Mouse (Mus musculus): ENCODE results near the gene Snx20. TPM values are rescaled to one million over a fixed set of nuclear protein-coding genes. Genes with fewer than 3 reads are reported as not detected.

Gene Snx20
- polyA plus RNA-seq, 1 experiment from 2014 or later: 1.1 TPM

GRCm38 (mm10) chr8:88603446-88603989 is 32.4 kb downstream of the Snx20 start:
- Histone ChIP-seq H3K4me2 (ENCODE audit: low read depth) (peak overlapping the region; percentile 33), H3K27ac (ENCODE audit: low read depth, low read length) (no peak overlapping the region), H3K27me3 (ENCODE audit: control insufficient read depth, insufficient read depth, low read length) (no peaks in the 10 kb centered on the region), H3K9me3 (ENCODE audit: control insufficient read depth, low read length) (no peaks in the 10 kb centered on the region), H3K4me1 (ENCODE audit: control insufficient read depth, insufficient read depth, low read length) (peaks cover 14% of the 10 kb centered on the region; the same call in 1 of the 2 replicates), H3K4me3 (ENCODE audit: low read depth, low read length) (peak overlapping the region; percentile 17), H3K36me3 (ENCODE audit: control insufficient read depth, insufficient read depth, low read length) (no peaks in the 10 kb centered on the region), H3K9ac (ENCODE audit: low read length) (peak overlapping the region; percentile 3; the same call in 1 of the 2 replicates)
- WGBS: 2% methylated on average over 10 of the region's 10 CpGs
- ATAC-seq (ENCODE audit: insufficient read depth, low FRiP score, low TSS enrichment): peak; percentile 52
- no peak for DNase-seq (ENCODE audit: low spot score)

GRCm38 (mm10) chr8:88599491-88599890 is 36.4 kb downstream of the Snx20 start:
- H3K4me3 ChIP-seq (ENCODE audit: low read depth, low read length): no peak overlapping the region
- no peaks in the 10 kb centered on the region for H3K36me3 ChIP-seq (ENCODE audit: control insufficient read depth, insufficient read depth, low read length)
- peaks cover 3% of the 10 kb centered on the region; the same call in 1 of the 2 replicates for H3K4me1 ChIP-seq (ENCODE audit: control insufficient read depth, insufficient read depth, low read length)
- H3K9me3 ChIP-seq (ENCODE audit: control insufficient read depth, low read length): no peaks in the 10 kb centered on the region
- no peak overlapping the region for H3K4me2 ChIP-seq (ENCODE audit: low read depth)
- no peak overlapping the region for H3K9ac ChIP-seq (ENCODE audit: low read length)
- H3K27me3 ChIP-seq (ENCODE audit: control insufficient read depth, insufficient read depth, low read length): no peaks in the 10 kb centered on the region
- 90% methylated on average over 7 of the region's 7 CpGs for WGBS
- ATAC-seq (ENCODE audit: insufficient read depth, low FRiP score, low TSS enrichment): no peak
- no peak for DNase-seq (ENCODE audit: low spot score)
- no peak overlapping the region for H3K27ac ChIP-seq (ENCODE audit: low read depth, low read length)

- no peak for DNase-seq (ENCODE audit: low spot score)
- Histone ChIP-seq H3K27me3 (ENCODE audit: control insufficient read depth, insufficient read depth, low read length) (no peaks in the 10 kb centered on the region), H3K4me1 (ENCODE audit: control insufficient read depth, insufficient read depth, low read length) (no peaks in the 10 kb centered on the region), H3K27ac (ENCODE audit: low read depth, low read length) (no peak overlapping the region), H3K9ac (ENCODE audit: low read length) (no peak overlapping the region), H3K4me3 (ENCODE audit: low read depth, low read length) (no peak overlapping the region), H3K9me3 (ENCODE audit: control insufficient read depth, low read length) (no peaks in the 10 kb centered on the region), H3K36me3 (ENCODE audit: control insufficient read depth, insufficient read depth, low read length) (no peaks in the 10 kb centered on the region), H3K4me2 (ENCODE audit: low read depth) (no peak overlapping the region)
- WGBS: 77% methylated on average over 5 of the region's 5 CpGs
- ATAC-seq (ENCODE audit: insufficient read depth, low FRiP score, low TSS enrichment): no peak
Observed at GRCm38 (mm10) chr8:88598578-88598977, 37.4 kb downstream of the Snx20 start.

- no peak overlapping the region for H3K4me2 ChIP-seq (ENCODE audit: low read depth)
- H3K9me3 ChIP-seq (ENCODE audit: control insufficient read depth, low read length): no peaks in the 10 kb centered on the region
- no peaks in the 10 kb centered on the region for H3K27me3 ChIP-seq (ENCODE audit: control insufficient read depth, insufficient read depth, low read length)
- no peak overlapping the region for H3K4me3 ChIP-seq (ENCODE audit: low read depth, low read length)
- no peak overlapping the region for H3K27ac ChIP-seq (ENCODE audit: low read depth, low read length)
- WGBS: 81% methylated on average over 12 of the region's 12 CpGs
- H3K4me1 ChIP-seq (ENCODE audit: control insufficient read depth, insufficient read depth, low read length): no peaks in the 10 kb centered on the region
- DNase-seq (ENCODE audit: low spot score) (no peak), ATAC-seq (ENCODE audit: insufficient read depth, low FRiP score, low TSS enrichment) (no peak)
- 0 out of 2 replicates have a peak, but pooled peaks cover 2% of the 10 kb centered on the region for H3K36me3 ChIP-seq (ENCODE audit: control insufficient read depth, insufficient read depth, low read length)
- no peak overlapping the region for H3K9ac ChIP-seq (ENCODE audit: low read length)
Observed at GRCm38 (mm10) chr8:88596042-88596441, 39.9 kb downstream of the Snx20 start.

- no peak overlapping the region for H3K27ac ChIP-seq (ENCODE audit: low read depth, low read length)
- no peaks in the 10 kb centered on the region for H3K9me3 ChIP-seq (ENCODE audit: control insufficient read depth, low read length)
- no peak overlapping the region for H3K9ac ChIP-seq (ENCODE audit: low read length)
- no peak overlapping the region for H3K4me3 ChIP-seq (ENCODE audit: low read depth, low read length)
- WGBS: 80% methylated on average over 1 of the region's 1 CpGs
- no peaks in the 10 kb centered on the region for H3K27me3 ChIP-seq (ENCODE audit: control insufficient read depth, insufficient read depth, low read length)
- H3K4me1 ChIP-seq (ENCODE audit: control insufficient read depth, insufficient read depth, low read length): no peaks in the 10 kb centered on the region
- DNase-seq (ENCODE audit: low spot score) (no peak), ATAC-seq (ENCODE audit: insufficient read depth, low FRiP score, low TSS enrichment) (no peak)
- no peak overlapping the region for H3K4me2 ChIP-seq (ENCODE audit: low read depth)
- H3K36me3 ChIP-seq (ENCODE audit: control insufficient read depth, insufficient read depth, low read length): peaks cover 5% of the 10 kb centered on the region; the same call in 1 of the 2 replicates
Observed at GRCm38 (mm10) chr8:88593947-88594346, 42.0 kb downstream of the Snx20 start.

GRCm38 (mm10) chr8:88590226-88590625 is 45.7 kb downstream of the Snx20 start:
- Histone ChIP-seq H3K4me2 (ENCODE audit: low read depth) (no peak overlapping the region), H3K9ac (ENCODE audit: low read length) (no peak overlapping the region), H3K4me3 (ENCODE audit: low read depth, low read length) (no peak overlapping the region), H3K27me3 (ENCODE audit: control insufficient read depth, insufficient read depth, low read length) (no peaks in the 10 kb centered on the region), H3K36me3 (ENCODE audit: control insufficient read depth, insufficient read depth, low read length) (peaks cover 5% of the 10 kb centered on the region; the same call in 1 of the 2 replicates), H3K4me1 (ENCODE audit: control insufficient read depth, insufficient read depth, low read length) (no peaks in the 10 kb centered on the region), H3K9me3 (ENCODE audit: control insufficient read depth, low read length) (no peaks in the 10 kb centered on the region), H3K27ac (ENCODE audit: low read depth, low read length) (no peak overlapping the region)
- ATAC-seq (ENCODE audit: insufficient read depth, low FRiP score, low TSS enrichment): no peak
- 89% methylated on average over 6 of the region's 6 CpGs for WGBS
- no peak for DNase-seq (ENCODE audit: low spot score)

GRCm38 (mm10) chr8:88588205-88588889 is 47.6 kb downstream of the Snx20 start:
- H3K9ac ChIP-seq (ENCODE audit: low read length): no peak overlapping the region
- 92% methylated on average over 8 of the region's 8 CpGs for WGBS
- no peak for ATAC-seq (ENCODE audit: insufficient read depth, low FRiP score, low TSS enrichment)
- no peak overlapping the region for H3K4me3 ChIP-seq (ENCODE audit: low read depth, low read length)
- no peak overlapping the region for H3K27ac ChIP-seq (ENCODE audit: low read depth, low read length)
- peaks cover 6% of the 10 kb centered on the region; the same call in 1 of the 2 replicates for H3K36me3 ChIP-seq (ENCODE audit: control insufficient read depth, insufficient read depth, low read length)
- no peak overlapping the region for H3K4me2 ChIP-seq (ENCODE audit: low read depth)
- no peaks in the 10 kb centered on the region for H3K9me3 ChIP-seq (ENCODE audit: control insufficient read depth, low read length)
- H3K27me3 ChIP-seq (ENCODE audit: control insufficient read depth, insufficient read depth, low read length): no peaks in the 10 kb centered on the region
- H3K4me1 ChIP-seq (ENCODE audit: control insufficient read depth, insufficient read depth, low read length): no peaks in the 10 kb centered on the region
- no peak for DNase-seq (ENCODE audit: low spot score)

- Histone ChIP-seq H3K4me3 (ENCODE audit: low read depth, low read length) (no peak overlapping the region), H3K27ac (ENCODE audit: low read depth, low read length) (no peak overlapping the region), H3K36me3 (ENCODE audit: control insufficient read depth, insufficient read depth, low read length) (peaks cover 4% of the 10 kb centered on the region; the same call in 1 of the 2 replicates), H3K4me2 (ENCODE audit: low read depth) (no peak overlapping the region), H3K4me1 (ENCODE audit: control insufficient read depth, insufficient read depth, low read length) (no peaks in the 10 kb centered on the region), H3K9ac (ENCODE audit: low read length) (no peak overlapping the region), H3K27me3 (ENCODE audit: control insufficient read depth, insufficient read depth, low read length) (no peaks in the 10 kb centered on the region), H3K9me3 (ENCODE audit: control insufficient read depth, low read length) (no peaks in the 10 kb centered on the region)
- ATAC-seq (ENCODE audit: insufficient read depth, low FRiP score, low TSS enrichment) (no peak), DNase-seq (ENCODE audit: low spot score) (no peak)
- WGBS: 89% methylated on average over 3 of the region's 3 CpGs
Observed at GRCm38 (mm10) chr8:88583863-88584262, 52.1 kb downstream of the Snx20 start.

GRCm38 (mm10) chr8:88580785-88581184 is 55.1 kb downstream of the Snx20 start:
- Histone ChIP-seq H3K9ac (ENCODE audit: low read length) (no peak overlapping the region), H3K27ac (ENCODE audit: low read depth, low read length) (no peak overlapping the region), H3K4me1 (ENCODE audit: control insufficient read depth, insufficient read depth, low read length) (no peaks in the 10 kb centered on the region), H3K4me3 (ENCODE audit: low read depth, low read length) (no peak overlapping the region), H3K9me3 (ENCODE audit: control insufficient read depth, low read length) (no peaks in the 10 kb centered on the region), H3K27me3 (ENCODE audit: control insufficient read depth, insufficient read depth, low read length) (no peaks in the 10 kb centered on the region), H3K4me2 (ENCODE audit: low read depth) (no peak overlapping the region), H3K36me3 (ENCODE audit: control insufficient read depth, insufficient read depth, low read length) (peaks cover 4% of the 10 kb centered on the region; the same call in 1 of the 2 replicates)
- WGBS: 88% methylated on average over 7 of the region's 7 CpGs
- ATAC-seq (ENCODE audit: insufficient read depth, low FRiP score, low TSS enrichment) (no peak), DNase-seq (ENCODE audit: low spot score) (no peak)
